Mouse (Mus musculus) hindbrain, embryonic 12.5 days (tissue): Measurements from ENCODE around the gene Chd6. TPM values are rescaled to one million over a fixed set of nuclear protein-coding genes. Genes with fewer than 3 reads are reported as not detected.

Experiments used
- ATAC-seq: fragments of 200-750 bp; cut with Nextera tagmentation; 2 replicates; pipeline ENCODE4 v1.8.0; 2017; ENCODE audit warnings: moderate TSS enrichment; ENCODE audit not compliant: low FRiP score
- H3K27ac ChIP-seq: fragments of 300-500 bp; sonication (generic); 2 replicates; pipeline ENCODE4 v1.5.1; 2016; ENCODE audit warnings: mild to moderate bottlenecking
- H3K27me3 ChIP-seq: fragments of 300-500 bp; sonication (generic); 2 replicates; pipeline ENCODE4 v1.6.1; 2016; ENCODE audit warnings: mild to moderate bottlenecking
- H3K36me3 ChIP-seq: fragments of 300-500 bp; sonication (generic); 2 replicates; pipeline ENCODE4 v1.6.1; 2016; ENCODE audit warnings: mild to moderate bottlenecking
- H3K4me1 ChIP-seq: fragments of 300-500 bp; sonication (generic); 2 replicates; pipeline ENCODE4 v1.6.1; 2016
- H3K4me2 ChIP-seq: fragments of 300-500 bp; sonication (generic); replicated peaks from 2 replicates; pipeline ENCODE4 v1.6.1; 2016; ENCODE audit warnings: mild to moderate bottlenecking
- H3K4me3 ChIP-seq: fragments of 300-500 bp; sonication (generic); 2 replicates; pipeline ENCODE4 v1.5.1; 2016; ENCODE audit warnings: mild to moderate bottlenecking
- H3K9ac ChIP-seq: fragments of 300-500 bp; sonication (generic); 2 replicates; pipeline ENCODE4 v1.6.1; 2016; ENCODE audit warnings: mild to moderate bottlenecking, moderate library complexity
- H3K9me3 ChIP-seq: fragments of 300-500 bp; sonication (generic); replicated peaks from 2 replicates; pipeline ENCODE4 v1.6.1; 2016; ENCODE audit warnings: mild to moderate bottlenecking
- WGBS: fragments of 180-500 bp; shearing (Covaris S2); methylation state at CpG from one replicate; pipeline ENCODE4 v1.1.7; 2016; 5-methylcytosine and 5-hydroxymethylcytosine counted together
- polyA plus RNA-seq: library from polyadenylated mRNA; unstranded; fragments of >200 nt; fragmentation: Nextera tagmentation; extraction: Ambion mirVana; gene quantifications from 2 replicates; pipeline ENCODE4 v1.2.1, GENCODE M21; 2016

Chd6 gene
- polyA plus RNA-seq, 1 experiment from 2014 or later: 42.0 TPM

DNA sequence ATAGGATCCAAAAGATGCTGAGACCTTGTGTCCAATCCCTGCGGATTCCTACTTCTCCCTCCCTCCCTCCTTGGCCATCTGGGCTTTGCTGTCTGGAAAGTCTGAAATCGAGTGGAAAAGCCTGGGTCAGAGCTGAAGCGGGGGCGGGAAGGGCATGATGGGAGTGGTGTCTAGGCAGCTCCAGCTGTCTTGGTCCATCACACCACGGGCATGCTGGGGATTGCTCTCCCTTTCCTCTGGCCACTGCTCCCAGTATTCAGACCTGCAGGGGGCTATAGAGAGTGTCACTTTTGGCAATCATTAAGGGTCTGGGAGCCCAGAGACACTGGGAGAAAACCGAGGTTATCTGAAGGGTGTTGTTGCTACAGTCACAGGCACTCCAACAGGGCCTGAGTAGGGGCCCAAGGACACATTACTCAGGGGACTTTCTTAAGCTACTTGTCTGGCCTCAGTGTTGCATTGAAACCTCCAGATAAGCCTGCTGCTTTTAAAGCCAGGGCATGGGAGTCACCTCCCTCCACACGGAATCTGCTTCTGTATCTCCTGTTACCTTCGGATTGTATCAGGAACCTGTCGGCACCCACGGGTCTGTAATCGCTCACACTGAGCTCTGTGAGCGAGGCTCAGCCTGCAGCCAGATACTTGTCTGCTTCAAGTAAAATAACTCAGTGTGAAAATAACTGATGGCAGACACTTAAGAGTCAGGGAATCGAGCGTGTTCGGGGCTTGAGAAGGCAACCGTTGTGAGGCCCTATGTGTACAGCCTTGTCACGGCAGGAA lies 167.8 kb downstream of the Chd6 start:
- 75% methylated on average over 17 of the region's 17 CpGs for WGBS
- H3K27ac ChIP-seq: no peak overlapping the region
- ATAC-seq: no peak
- no peaks in the 10 kb centered on the region for H3K9me3 ChIP-seq
- H3K4me3 ChIP-seq: no peak overlapping the region
- H3K4me1 ChIP-seq: no peaks in the 10 kb centered on the region; the same call in 1 of the 2 replicates
- peaks cover 9% of the 10 kb centered on the region for H3K36me3 ChIP-seq
- no peak overlapping the region for H3K9ac ChIP-seq
- no peak overlapping the region for H3K4me2 ChIP-seq
- no peaks in the 10 kb centered on the region for H3K27me3 ChIP-seq

DNA sequence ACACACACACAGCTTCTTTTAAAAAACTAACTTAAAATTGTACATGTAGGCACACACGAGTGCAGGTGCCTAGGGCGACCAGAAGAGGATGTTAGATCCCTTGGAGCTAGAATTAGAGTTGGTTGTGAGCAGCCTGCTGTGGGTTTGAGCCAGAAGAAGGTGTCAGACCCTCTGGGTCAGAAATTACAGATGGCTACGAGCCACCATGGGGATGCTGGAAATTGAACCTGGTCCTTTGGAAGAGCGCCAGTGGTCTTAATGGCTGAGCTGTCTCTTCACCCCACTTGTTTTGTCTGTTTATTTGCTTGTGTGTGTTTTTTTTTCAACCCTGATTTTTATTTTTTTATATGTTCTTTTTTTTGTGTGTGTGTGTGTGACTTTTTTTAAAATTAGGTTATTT lies 174.4 kb downstream of the Chd6 start:
- Histone ChIP-seq H3K36me3 (no peaks in the 10 kb centered on the region), H3K27me3 (no peaks in the 10 kb centered on the region), H3K4me1 (no peaks in the 10 kb centered on the region), H3K9ac (no peak overlapping the region), H3K27ac (no peak overlapping the region), H3K9me3 (0 out of 2 replicates have a peak, but pooled peaks cover 4% of the 10 kb centered on the region), H3K4me2 (no peak overlapping the region), H3K4me3 (no peak overlapping the region)
- WGBS: 83% methylated on average over 4 of the region's 4 CpGs
- ATAC-seq: no peak

DNA sequence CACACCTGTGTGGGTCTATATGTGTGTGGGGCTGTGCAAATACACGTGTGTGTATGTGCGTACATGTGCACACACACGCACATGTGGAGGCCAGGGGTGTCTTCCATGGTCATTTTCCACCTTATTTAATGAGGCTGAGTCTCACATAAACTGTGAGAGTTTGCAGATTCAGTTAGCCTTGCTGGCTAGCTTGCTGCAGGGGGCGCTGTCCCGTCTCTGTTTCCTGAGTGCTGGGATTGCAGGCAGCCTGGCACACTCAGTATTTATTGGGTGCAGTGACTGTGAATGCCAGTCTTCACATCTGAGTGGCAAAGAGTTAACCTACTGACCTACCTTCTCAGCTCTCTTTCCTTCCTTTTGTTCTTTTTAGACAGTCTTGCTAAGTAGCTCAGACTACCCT lies 175.0 kb downstream of the Chd6 start:
- Histone ChIP-seq H3K4me1 (no peaks in the 10 kb centered on the region), H3K27ac (no peak overlapping the region), H3K4me2 (no peak overlapping the region), H3K36me3 (no peaks in the 10 kb centered on the region), H3K27me3 (no peaks in the 10 kb centered on the region), H3K9me3 (0 out of 2 replicates have a peak, but pooled peaks cover 4% of the 10 kb centered on the region), H3K9ac (no peak overlapping the region), H3K4me3 (no peak overlapping the region)
- 65% methylated on average over 5 of the region's 5 CpGs for WGBS
- no peak for ATAC-seq

DNA sequence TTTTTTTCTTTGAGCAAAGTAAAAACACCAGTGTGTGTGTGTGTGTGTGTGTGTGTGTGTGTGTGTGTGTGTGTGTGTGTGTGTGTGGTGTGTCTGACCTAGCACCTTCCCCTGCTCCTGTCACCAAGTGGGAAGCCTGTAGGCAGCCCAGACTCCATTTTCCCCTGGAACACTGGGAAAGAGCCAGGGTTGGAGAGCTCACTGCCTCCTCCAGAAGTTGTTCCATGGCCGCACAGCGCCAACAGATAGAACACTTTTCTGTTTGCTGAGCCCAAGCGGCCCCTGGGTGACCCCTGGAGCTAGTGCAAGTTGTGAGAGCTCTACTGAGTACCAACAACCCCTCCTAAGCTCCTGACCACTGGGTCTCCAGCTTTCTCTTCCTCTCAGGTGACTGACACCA lies 175.9 kb downstream of the Chd6 start:
- Histone ChIP-seq H3K27ac (no peak overlapping the region), H3K4me2 (no peak overlapping the region)
- 85% methylated on average over 3 of the region's 3 CpGs for WGBS

DNA sequence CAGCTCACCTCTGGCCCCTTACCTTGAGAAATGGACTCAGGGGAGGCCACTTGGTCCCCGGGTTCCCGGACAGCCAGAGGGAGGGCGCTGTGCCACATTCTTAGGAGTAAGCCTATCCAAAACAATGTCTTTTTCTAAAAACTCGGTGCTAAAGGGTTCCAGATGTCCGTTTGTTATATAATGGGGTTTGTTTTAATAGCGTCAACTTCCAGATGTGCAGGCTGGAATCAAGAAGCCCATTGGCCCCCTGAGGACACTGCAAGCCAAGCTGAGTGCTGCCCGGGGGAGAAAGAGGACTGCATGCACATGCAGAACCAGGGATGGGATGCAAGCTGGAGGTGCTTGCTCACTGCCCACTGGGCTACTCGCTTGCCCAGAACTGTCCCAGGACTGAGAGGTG lies 176.6 kb downstream of the Chd6 start:
- Histone ChIP-seq H3K4me3 (no peak overlapping the region), H3K9me3 (0 out of 2 replicates have a peak, but pooled peaks cover 4% of the 10 kb centered on the region), H3K4me1 (no peaks in the 10 kb centered on the region), H3K4me2 (no peak overlapping the region), H3K36me3 (no peaks in the 10 kb centered on the region), H3K9ac (no peak overlapping the region), H3K27me3 (no peaks in the 10 kb centered on the region), H3K27ac (no peak overlapping the region)
- ATAC-seq: no peak
- WGBS: 60% methylated on average over 8 of the region's 8 CpGs

More for the DNA sequence above, 175.9 kb downstream of the Chd6 start:
- Histone ChIP-seq H3K27me3 (no peaks in the 10 kb centered on the region), H3K36me3 (no peaks in the 10 kb centered on the region), H3K4me1 (no peaks in the 10 kb centered on the region), H3K9ac (no peak overlapping the region), H3K9me3 (0 out of 2 replicates have a peak, but pooled peaks cover 4% of the 10 kb centered on the region), H3K4me3 (no peak overlapping the region)
- ATAC-seq: no peak

DNA sequence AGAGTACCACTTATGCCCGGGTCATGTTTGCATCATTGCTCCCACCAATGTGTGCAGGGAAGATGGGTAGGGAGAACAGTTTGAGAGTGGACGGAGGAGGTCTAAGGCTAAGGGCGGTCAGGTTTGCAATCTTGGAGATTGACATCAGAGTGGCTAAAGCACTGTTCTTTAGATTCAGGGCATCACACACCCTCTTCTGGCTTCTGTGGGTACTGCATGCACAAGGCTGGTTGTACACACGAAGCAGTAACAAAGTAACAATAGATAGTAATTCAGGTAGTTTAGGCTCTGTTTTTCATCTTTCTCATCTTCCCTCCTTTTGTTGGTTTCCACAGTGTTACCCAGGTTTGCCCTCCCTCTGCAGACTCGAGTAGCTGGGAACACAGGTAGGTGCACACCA lies 177.5 kb downstream of the Chd6 start:
- no peak overlapping the region for H3K27ac ChIP-seq
- 95% methylated on average over 5 of the region's 5 CpGs for WGBS

DNA sequence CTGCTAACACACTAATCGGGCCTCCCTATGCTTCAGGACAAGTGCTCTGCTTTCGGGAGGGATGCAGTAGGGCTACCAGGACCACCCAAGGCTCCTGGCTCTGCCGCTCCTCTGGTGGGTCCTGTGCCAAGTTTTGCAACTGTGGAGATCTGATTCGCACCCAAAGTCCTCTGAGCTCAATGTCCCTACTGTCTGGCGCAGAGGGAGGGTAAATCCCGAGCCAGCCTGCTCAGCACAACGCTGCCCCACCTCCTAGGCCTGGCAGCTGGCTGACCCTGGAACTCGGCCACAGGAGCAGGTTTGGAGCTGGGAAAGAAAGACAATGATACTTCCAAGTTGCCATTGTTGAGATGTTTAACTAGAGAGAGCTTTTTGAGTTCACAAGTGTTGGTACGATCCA lies 183.7 kb downstream of the Chd6 start:
- H3K27me3 ChIP-seq: no peaks in the 10 kb centered on the region
- H3K4me1 ChIP-seq: 0 out of 2 replicates have a peak, but pooled peaks cover 2% of the 10 kb centered on the region
- H3K27ac ChIP-seq: no peak overlapping the region
- no peak overlapping the region for H3K9ac ChIP-seq
- H3K36me3 ChIP-seq: no peaks in the 10 kb centered on the region
- H3K9me3 ChIP-seq: no peaks in the 10 kb centered on the region
- H3K4me2 ChIP-seq: no peak overlapping the region
- no peak for ATAC-seq
- WGBS: 83% methylated on average over 9 of the region's 9 CpGs
- H3K4me3 ChIP-seq: no peak overlapping the region

More for the DNA sequence above, 177.5 kb downstream of the Chd6 start:
- no peaks in the 10 kb centered on the region for H3K4me1 ChIP-seq
- H3K9ac ChIP-seq: no peak overlapping the region
- H3K36me3 ChIP-seq: no peaks in the 10 kb centered on the region
- H3K27me3 ChIP-seq: no peaks in the 10 kb centered on the region
- H3K4me2 ChIP-seq: no peak overlapping the region
- no peak for ATAC-seq
- 0 out of 2 replicates have a peak, but pooled peaks cover 4% of the 10 kb centered on the region for H3K9me3 ChIP-seq
- no peak overlapping the region for H3K4me3 ChIP-seq

DNA sequence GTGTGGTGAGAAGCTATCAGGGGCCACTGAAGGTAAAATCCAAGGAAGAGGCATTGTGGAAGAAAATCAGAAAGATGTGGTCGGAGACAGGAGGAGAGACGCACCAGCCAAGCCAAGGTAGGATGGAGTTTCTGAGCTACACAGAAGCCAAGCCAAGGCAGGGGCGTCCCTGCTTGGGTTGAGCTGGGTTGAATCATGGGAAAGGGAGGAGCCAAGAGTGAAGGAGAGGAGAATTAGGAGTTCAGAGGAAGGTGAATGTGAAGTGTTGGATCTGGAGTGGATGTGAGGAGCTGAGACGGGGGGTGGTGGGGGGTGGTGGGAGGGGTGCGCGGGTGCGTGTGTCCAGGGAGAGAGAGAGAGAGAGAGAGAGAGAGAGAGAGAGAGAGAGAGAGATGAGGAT lies 187.6 kb downstream of the Chd6 start:
- Histone ChIP-seq H3K4me2 (no peak overlapping the region), H3K9me3 (no peaks in the 10 kb centered on the region), H3K4me1 (0 out of 2 replicates have a peak, but pooled peaks cover 16% of the 10 kb centered on the region), H3K27me3 (peaks cover 2% of the 10 kb centered on the region), H3K36me3 (no peaks in the 10 kb centered on the region), H3K4me3 (no peak overlapping the region), H3K27ac (no peak overlapping the region), H3K9ac (no peak overlapping the region)
- 90% methylated on average over 3 of the region's 7 CpGs for WGBS
- ATAC-seq: no peak

DNA sequence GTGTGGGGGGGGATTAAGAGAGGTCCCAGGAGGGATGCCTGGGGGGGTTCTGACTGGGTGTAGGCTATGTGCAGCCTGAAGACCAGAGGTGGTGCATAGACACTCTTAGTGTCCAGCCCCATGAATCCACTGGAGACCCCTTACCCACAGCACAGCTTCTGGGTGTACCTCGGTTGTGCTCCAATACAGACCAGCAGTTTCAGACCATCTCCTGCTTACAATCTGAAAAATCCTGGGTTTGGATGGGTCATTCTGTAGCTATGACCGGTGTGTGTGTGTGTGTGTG lies 190.0 kb downstream of the Chd6 start:
- Histone ChIP-seq H3K36me3 (no peaks in the 10 kb centered on the region), H3K4me3 (no peak overlapping the region), H3K4me1 (0 out of 2 replicates have a peak, but pooled peaks cover 13% of the 10 kb centered on the region), H3K27ac (no peak overlapping the region), H3K9ac (no peak overlapping the region), H3K27me3 (peaks cover 13% of the 10 kb centered on the region), H3K4me2 (no peak overlapping the region), H3K9me3 (no peaks in the 10 kb centered on the region)
- ATAC-seq: peak; percentile 55
- 76% methylated on average over 2 of the region's 2 CpGs for WGBS

DNA sequence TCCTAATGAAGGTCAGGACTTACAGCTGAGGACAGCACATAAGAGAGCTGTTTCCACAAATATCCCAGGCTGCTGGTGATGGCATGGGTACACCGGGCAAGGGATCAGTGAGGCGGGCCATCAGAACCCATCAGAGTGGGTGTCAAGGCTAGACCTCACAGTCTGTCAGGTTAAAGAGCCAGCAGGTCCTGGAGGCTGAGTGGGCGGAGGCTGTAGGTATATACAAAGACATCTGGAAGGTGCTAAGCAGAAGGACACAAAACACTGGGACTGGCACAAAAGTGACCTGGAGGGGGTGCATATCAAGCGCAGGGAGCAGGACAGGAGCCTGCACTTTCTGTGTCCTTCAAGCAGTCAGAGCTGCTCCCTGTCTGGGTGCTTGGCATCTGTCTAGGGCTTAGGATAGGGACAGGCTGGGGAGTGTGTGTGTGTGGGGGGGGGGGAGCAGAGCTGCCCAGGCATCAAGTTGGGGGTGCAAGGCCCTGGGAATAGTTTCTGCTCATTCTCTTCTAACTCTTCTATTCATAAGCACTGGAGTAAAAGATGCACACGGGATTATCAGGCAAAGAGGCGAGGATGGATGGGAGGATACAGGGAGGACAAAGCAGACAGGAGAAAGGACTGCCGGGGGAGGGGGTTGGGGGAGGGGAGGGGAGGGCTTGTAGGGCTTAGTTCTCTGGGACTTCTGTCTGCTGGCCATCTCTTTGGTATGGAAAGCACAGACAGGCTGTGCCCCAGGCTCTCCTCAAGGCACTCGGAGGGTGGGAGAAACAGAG lies 190.5 kb downstream of the Chd6 start:
- no peaks in the 10 kb centered on the region for H3K9me3 ChIP-seq
- no peak overlapping the region for H3K4me2 ChIP-seq
- peaks cover 18% of the 10 kb centered on the region for H3K27me3 ChIP-seq
- no peak overlapping the region for H3K9ac ChIP-seq
- no peak overlapping the region for H3K4me3 ChIP-seq
- 0 out of 2 replicates have a peak, but pooled peaks have one; percentile 26 for ATAC-seq
- H3K36me3 ChIP-seq: no peaks in the 10 kb centered on the region
- H3K27ac ChIP-seq: no peak overlapping the region
- 0 out of 2 replicates have a peak, but pooled peaks cover 13% of the 10 kb centered on the region for H3K4me1 ChIP-seq
- 45% methylated on average over 8 of the region's 8 CpGs for WGBS

DNA sequence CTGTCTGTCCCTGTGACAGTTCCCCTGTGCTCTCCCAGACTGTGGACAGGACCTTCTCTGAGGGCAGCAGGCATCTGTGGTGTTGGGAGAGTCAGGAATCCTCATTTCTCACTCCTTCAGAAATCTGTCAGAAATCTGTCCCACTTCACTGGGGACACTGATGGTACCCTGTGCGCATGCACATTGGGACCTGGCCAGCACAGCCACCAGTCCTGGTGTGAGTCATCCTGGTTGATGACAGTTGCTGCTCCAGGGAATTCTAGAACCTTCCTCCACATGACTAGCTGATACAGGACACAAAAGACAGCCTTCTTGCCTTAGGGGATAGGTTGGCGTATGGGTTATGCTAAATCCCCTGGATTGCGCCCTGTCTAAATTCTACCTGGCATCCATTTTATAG lies 191.6 kb downstream of the Chd6 start:
- H3K4me3 ChIP-seq: no peak overlapping the region
- no peaks in the 10 kb centered on the region for H3K9me3 ChIP-seq
- no peaks in the 10 kb centered on the region for H3K36me3 ChIP-seq
- peaks cover 29% of the 10 kb centered on the region for H3K27me3 ChIP-seq
- ATAC-seq: no peak
- no peak overlapping the region for H3K27ac ChIP-seq
- peaks cover 16% of the 10 kb centered on the region; the same call in 1 of the 2 replicates for H3K4me1 ChIP-seq
- no peak overlapping the region for H3K9ac ChIP-seq
- 96% methylated on average over 3 of the region's 3 CpGs for WGBS
- H3K4me2 ChIP-seq: no peak overlapping the region

DNA sequence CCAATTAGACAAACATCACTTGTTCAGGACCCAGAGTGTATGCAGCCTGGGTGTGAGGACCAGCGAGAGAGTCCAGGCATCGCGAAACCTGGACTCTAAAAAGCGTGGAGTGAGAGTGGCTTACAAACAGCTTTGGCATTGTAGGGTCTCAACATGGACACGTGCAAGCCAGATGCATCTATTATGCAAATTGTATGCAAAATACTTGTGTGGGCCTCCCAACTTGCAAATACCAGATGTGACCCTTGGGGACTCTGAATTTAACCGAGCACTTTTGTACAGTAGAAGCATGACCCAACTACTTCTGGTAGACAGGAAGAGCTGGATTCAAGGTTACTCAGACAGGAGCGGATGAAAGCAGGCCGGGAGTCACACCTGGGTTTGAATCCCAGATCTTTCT lies 192.2 kb downstream of the Chd6 start:
- H3K27ac ChIP-seq: no peak overlapping the region
- no peak overlapping the region for H3K9ac ChIP-seq
- peaks cover 22% of the 10 kb centered on the region for H3K4me1 ChIP-seq
- no peak for ATAC-seq
- peaks cover 35% of the 10 kb centered on the region for H3K27me3 ChIP-seq
- no peaks in the 10 kb centered on the region for H3K36me3 ChIP-seq
- H3K4me3 ChIP-seq: no peak overlapping the region
- H3K9me3 ChIP-seq: no peaks in the 10 kb centered on the region
- H3K4me2 ChIP-seq: no peak overlapping the region
- 64% methylated on average over 8 of the region's 8 CpGs for WGBS
